Mouse (Mus musculus): ENCODE measurements around the gene Lrrc20.

Lrrc20 gene

GRCm38 (mm10) chr10:61516866-61517265 lies 41.3 kb downstream of the Lrrc20 start:
- DNase-seq (ENCODE audit: low spot score): no peak

GRCm38 (mm10) chr10:61517296-61518071 lies 41.9 kb downstream of the Lrrc20 start:
- no peak for DNase-seq (ENCODE audit: low spot score)

GRCm38 (mm10) chr10:61518320-61518719 lies 42.7 kb downstream of the Lrrc20 start:
- no peak for DNase-seq (ENCODE audit: low spot score)

DNA sequence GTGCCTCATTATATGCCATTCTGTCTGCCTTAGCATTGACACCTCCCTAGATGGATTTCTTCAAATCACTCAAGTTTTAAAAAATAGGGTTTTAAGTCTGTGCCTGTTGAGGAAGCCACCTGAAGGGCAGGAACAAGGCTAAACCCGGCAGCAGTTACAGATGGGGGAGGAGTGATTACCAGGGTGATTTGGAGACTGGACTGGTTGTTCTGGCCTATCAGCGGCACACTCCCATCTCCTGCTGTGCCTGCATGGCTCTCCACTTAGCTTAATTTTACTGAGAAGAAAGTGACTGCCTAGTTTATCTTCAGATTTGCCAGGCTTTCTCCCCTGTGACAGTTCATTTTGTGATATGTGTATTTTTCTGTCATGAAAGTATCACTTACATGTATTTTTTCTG lies 43.9 kb downstream of the Lrrc20 start:
- no peak for DNase-seq (ENCODE audit: low spot score)

GRCm38 (mm10) chr10:61520714-61521113 lies 45.1 kb downstream of the Lrrc20 start:
- DNase-seq (ENCODE audit: low spot score): no peak

- DNase-seq (ENCODE audit: low spot score): no peak
Measured at GRCm38 (mm10) chr10:61530936-61531335, 55.3 kb downstream of the Lrrc20 start.

DNA sequence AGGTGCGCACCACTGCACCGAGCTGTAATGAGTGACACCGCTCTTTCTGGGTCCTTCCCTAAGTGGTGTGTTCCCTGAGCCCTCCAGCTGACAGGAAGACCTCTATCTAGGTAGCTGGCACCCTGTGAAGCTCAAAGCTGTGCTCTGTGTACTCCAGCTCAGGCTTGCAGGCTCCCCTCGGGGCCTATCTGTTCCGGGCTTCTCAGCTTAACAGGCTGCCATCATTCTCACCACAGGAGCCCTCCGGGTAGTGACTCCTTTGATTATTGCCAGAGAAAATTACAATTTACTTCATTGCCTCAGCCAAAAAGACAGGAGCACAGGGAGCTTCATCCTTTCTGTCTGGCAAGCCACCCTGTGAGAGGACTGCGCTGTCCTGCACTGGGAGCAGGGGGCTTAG lies 57.7 kb downstream of the Lrrc20 start:
- no peak for DNase-seq (ENCODE audit: low spot score)

- peak; percentile 83 for DNase-seq (ENCODE audit: low spot score)
Measured at GRCm38 (mm10) chr10:61534371-61535101, 58.9 kb downstream of the Lrrc20 start.

DNA sequence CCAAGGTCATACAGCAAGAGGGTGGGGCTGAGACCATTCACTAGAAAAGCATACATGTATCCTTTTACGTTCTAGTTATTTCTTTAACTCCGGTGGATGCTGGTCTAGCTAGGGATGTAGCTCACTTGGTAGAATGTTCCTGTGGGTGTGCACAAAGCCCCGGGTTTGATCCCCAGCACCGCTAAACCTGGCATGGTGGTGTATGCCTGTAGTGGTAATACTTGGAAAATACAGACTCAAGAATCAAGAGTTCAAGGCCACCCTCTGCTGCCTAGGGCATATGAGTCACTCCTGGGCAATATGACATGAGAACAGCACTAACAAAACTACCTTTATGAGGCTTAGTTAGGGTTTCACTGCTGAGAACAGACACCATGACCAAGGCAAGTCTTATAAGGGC lies 59.8 kb downstream of the Lrrc20 start:
- no peak for DNase-seq (ENCODE audit: low spot score)

DNA sequence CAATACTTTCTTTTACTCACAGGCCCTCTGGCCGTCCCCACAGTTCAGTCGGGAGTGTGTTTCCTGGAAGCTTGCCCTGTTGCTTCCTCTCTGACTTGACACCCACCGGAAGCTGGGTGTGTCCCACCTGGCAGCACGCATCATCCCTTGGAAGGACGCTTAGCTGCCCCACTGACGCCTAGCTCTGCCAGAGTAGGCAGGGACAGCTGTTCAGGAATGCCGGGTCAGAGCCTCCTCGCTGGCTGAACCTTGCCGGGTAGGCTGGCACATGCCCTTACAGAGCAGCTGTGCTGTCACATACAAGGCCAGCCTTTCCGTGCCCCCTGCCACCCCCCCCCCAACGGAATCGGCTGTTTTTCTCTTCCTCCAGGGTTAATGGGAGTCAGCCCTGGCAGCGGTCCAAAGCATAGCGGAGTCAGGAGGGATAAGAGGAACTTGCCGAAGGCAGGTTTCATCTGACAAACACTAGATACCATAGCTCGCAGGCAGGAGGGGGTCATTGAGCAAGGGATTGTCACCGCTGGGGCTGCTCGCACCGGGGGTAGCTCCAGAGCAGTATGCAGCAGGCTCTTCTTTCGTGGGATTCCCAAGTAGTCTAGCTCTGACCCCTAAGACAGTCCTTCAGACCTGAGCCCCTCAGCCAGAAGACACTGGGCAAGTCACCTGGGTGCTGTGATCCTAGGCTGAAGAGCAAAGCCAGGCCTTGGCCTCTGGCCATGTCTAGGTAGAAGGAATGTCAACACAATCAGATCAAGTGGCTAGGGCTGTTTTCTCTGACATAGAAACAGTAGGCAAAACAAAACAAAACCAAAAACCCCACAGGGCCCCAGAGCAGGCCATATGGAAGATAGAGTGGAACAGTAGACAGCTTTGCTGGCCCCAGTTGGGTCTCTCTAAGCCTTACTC lies 60.8 kb downstream of the Lrrc20 start:
- DNase-seq (ENCODE audit: low spot score): no peak

GRCm38 (mm10) chr10:61537036-61537380 lies 61.4 kb downstream of the Lrrc20 start:
- DNase-seq (ENCODE audit: low spot score): no peak

- DNase-seq (ENCODE audit: low spot score): no peak
Measured at GRCm38 (mm10) chr10:61538446-61538845, 62.8 kb downstream of the Lrrc20 start.

DNA sequence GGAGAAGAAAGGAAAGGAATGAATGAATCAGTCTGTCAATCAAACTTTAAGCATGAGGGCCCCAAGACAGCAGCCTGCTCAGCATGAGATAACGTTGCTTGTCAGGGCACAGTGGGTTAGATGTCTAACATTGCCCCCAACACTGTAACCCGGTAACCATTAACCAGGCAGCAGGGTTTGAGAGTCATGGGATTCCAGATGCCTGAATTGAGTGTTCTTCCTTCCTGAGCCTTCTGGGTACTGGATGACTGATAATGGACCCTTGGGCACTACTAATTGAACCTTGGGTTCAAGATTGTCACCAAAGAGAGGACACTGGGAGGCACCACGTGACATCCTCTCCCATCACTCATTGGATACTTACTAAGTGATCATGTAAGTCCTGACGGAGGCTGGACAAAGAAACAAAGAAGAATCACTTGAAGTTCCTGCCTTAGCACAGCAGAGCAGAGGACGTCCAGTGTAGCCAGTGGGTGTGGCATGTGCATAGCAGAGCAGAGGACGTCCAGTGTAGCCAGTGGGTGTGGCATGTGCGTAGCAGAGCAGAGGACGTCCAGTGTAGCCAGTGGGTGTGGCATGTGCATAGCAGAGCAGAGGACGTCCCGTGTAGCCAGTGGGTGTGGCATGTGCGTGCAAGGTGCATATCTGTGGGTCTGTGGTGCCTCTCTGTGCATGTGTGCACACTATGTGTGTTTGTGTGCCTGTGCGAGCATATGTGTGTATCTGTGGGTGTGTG lies 68.7 kb downstream of the Lrrc20 start:
- no peak for DNase-seq (ENCODE audit: low spot score)

GRCm38 (mm10) chr10:61544863-61545240 lies 69.3 kb downstream of the Lrrc20 start:
- DNase-seq (ENCODE audit: low spot score): no peak

GRCm38 (mm10) chr10:61550106-61550505 lies 74.5 kb downstream of the Lrrc20 start:
- no peak for DNase-seq (ENCODE audit: low spot score)

- DNase-seq (ENCODE audit: low spot score): no peak
Measured at GRCm38 (mm10) chr10:61555155-61555554, 79.6 kb downstream of the Lrrc20 start.

- no peak for DNase-seq (ENCODE audit: low spot score)
Measured at GRCm38 (mm10) chr10:61558631-61559030, 83.0 kb downstream of the Lrrc20 start.

DNA sequence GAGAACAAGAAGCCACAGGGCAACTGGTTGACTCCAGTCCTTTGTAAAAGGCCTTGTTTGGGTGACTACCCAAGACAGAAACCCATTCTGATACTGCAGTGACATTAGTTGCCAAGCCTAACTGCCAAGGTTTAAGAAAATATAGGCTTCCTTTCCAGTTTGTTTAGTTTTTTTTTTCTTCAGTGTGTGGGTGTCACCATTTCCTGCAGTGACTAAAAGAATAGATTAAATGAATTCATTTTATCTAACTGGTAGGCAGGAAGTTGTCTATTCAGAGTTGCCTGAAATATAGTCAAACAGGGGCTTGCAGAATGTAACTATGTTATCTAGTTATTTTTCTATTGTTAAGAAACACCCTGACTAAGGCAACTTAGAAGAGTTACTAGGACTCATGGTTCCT lies 83.9 kb downstream of the Lrrc20 start:
- DNase-seq (ENCODE audit: low spot score): no peak

- no peak for DNase-seq (ENCODE audit: low spot score)
Measured at GRCm38 (mm10) chr10:61563550-61563949, 87.9 kb downstream of the Lrrc20 start.

DNA sequence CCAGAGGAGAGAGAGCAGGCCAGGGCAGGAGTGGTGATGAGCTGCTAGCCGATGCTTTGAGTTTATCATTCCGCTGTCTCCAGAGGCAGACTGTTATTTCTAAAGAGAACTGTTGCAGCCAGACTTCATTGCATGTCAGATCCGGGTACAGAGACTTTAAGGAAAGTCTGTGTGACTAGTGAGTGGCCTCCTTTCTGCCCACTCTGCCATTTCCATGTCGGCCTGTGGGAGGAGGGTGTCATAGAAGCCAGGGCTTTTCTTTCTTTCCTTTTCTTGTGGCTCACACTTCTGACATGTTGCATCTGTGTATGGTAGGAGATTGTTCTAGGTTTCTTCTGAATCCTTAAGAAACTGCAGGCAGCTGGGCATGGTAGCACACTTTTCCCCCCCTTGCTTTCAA lies 88.8 kb downstream of the Lrrc20 start:
- no peak for DNase-seq (ENCODE audit: low spot score)

- DNase-seq (ENCODE audit: low spot score): peak; percentile 44
Measured at GRCm38 (mm10) chr10:61570181-61570580, 94.6 kb downstream of the Lrrc20 start.

DNA sequence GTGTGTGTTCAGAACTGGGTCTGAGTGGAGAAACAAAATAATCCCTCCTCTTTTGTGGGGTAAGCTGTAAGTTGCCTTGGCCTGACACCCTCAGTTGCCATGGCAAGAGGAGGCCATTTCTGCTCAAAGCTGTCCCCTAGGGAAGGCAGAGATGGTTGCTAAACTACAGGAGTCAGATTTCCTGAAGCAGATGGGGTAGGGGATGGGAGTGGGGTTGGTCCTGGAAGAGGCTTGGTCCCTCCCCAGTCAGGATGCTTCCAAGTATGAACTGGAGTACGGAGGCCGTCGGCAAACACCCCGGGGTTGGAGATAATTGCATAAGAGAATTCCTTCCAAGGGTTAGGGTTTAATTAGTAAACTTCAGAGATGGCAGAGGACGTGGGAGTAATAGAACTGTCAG lies 96.5 kb downstream of the Lrrc20 start:
- DNase-seq (ENCODE audit: low spot score): peak; percentile 29
